Mouse (Mus musculus): ENCODE data around the gene Tas2r135.

DNA sequence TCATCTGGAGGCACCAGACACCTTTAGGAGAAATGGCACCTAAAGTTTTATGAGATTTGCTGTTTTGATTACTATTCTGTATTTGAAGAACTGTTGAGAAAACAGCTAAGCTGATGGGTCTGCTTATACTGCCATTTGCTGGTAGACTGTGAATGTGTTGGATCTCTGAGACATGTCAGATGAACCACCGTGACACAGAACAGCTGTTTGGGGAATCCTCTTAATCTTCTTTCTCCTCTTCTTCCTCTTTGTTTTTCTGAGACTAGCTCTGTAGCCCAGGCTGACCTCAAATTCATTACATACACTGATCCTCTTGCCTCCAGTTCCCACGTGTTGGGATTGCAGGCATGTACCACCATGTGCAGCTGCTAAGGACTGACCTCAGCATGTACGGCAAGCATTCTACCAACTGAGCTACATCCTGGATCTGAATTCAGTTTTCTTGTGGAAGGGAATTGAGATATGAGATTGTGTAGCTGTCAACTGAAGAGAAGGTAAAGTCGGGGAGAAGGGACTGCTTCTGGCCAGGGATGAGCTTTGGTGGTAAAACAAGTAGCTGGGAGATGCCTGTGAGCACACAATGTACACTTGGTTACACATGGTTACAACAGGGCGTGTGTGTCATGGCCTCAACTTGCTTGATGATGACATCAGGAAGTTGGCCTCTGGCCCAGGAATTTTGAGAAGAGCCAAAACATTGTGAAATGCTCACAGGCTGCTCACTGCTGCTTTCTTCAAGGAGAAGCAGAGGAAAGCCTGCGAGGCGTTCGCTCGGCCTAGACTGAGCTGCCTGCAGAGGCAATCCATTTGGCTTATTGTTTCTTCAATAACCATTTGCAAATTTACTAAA is 9.0 kb upstream of the Tas2r135 start:
- TF ChIP-seq FLI1 (IDR thresholded peaks at IDR 0.05; ENCODE audit: low read length), result no peak
- TF ChIP-seq GATA1 (IDR thresholded peaks at IDR 0.05; ENCODE audit: borderline replicate concordance, low read length), result no peak
